Mouse (Mus musculus) forebrain, postnatal 0 days (tissue): ENCODE data around the gene Hectd4. TPM values are rescaled to one million over a fixed set of nuclear protein-coding genes. Genes with fewer than 3 reads are reported as not detected.
"Not testable (repeated sequence)": the region's sequence is repeated elsewhere in the genome, so short reads cannot be mapped to it uniquely, and the experiment has no call there.

Source experiments
- ATAC-seq: fragments of 200-750 bp; cut with Nextera tagmentation; 2 replicates; pipeline ENCODE4 v1.8.0; 2017; ENCODE audit warnings: mild to moderate bottlenecking, moderate library complexity
- DNase-seq: peaks from one replicate; pipeline ENCODE4 v3.0.0-alpha.2; 2015
- H3K27ac ChIP-seq: fragments of 300-500 bp; sonication (generic); 2 replicates; pipeline ENCODE4 v1.5.1; 2014; ENCODE audit warnings: low read depth, mild to moderate bottlenecking, antibody characterized with exemption, low read length, moderate library complexity, mixed read lengths
- H3K27me3 ChIP-seq: fragments of 300-500 bp; sonication (generic); 2 replicates; pipeline ENCODE4 v1.6.1; 2014; ENCODE audit warnings: mild to moderate bottlenecking, low read length, mixed read lengths; ENCODE audit not compliant: insufficient read depth
- H3K36me3 ChIP-seq: fragments of 300-500 bp; sonication (generic); 2 replicates; pipeline ENCODE4 v1.6.1; 2014; ENCODE audit warnings: mild to moderate bottlenecking, moderate library complexity; ENCODE audit not compliant: insufficient read depth
- H3K4me1 ChIP-seq: fragments of 300-500 bp; sonication (generic); 2 replicates; pipeline ENCODE4 v1.6.1; 2014; ENCODE audit warnings: antibody characterized with exemption; ENCODE audit not compliant: insufficient read depth
- H3K4me2 ChIP-seq: fragments of 300-500 bp; sonication (generic); 2 replicates; pipeline ENCODE4 v1.6.1; 2014; ENCODE audit warnings: low read depth, mild to moderate bottlenecking, moderate library complexity
- H3K4me3 ChIP-seq: fragments of 300-500 bp; sonication (generic); 2 replicates; pipeline ENCODE4 v1.5.1; 2014; ENCODE audit warnings: low read depth, low read length, mixed read lengths
- H3K9ac ChIP-seq: fragments of 300-500 bp; sonication (generic); 2 replicates; pipeline ENCODE4 v1.6.1; 2014; ENCODE audit warnings: mild to moderate bottlenecking
- H3K9me3 ChIP-seq: fragments of 300-500 bp; sonication (generic); 2 replicates; pipeline ENCODE4 v1.6.1; 2016; ENCODE audit warnings: low read length
- CTCF ChIP-seq: sonication (generic); IDR thresholded peaks from 2 replicates; pipeline ENCODE4 v1.5.1; 2016; ENCODE audit warnings: antibody characterized with exemption, control low read depth, low read depth
- WGBS: fragments of 180-500 bp; shearing (Covaris S2); extraction: QIAGEN DNeasy Blood & Tissue Kit; methylation state at CpG from one replicate; pipeline ENCODE4 v1.1.7; 2014; 5-methylcytosine and 5-hydroxymethylcytosine counted together
- polyA plus RNA-seq: library from polyadenylated mRNA; unstranded; fragments of >200 nt; fragmentation: Nextera tagmentation; extraction: Ambion mirVana; gene quantifications from 2 replicates; pipeline ENCODE4 v1.2.1, GENCODE M21; 2015
- total RNA-seq: library from RNA; depleted of rRNA; stranded (reverse); fragments of >200 nt; gene quantifications from 2 replicates; pipeline ENCODE4 v1.2.3, GENCODE M21; 2014

The Hectd4 gene
- total and polyA plus RNA-seq, 2 experiments from 2014 or later: 14.0 to 107 TPM

- Histone ChIP-seq H3K27me3 (peaks cover 4% of the 10 kb centered on the region; the same call in 1 of the 2 replicates), H3K4me2 (no peak overlapping the region), H3K36me3 (no peaks in the 10 kb centered on the region), H3K4me3 (no peak overlapping the region), H3K9ac (no peak overlapping the region), H3K4me1 (no peaks in the 10 kb centered on the region; the same call in 1 of the 2 replicates), H3K9me3 (no peaks in the 10 kb centered on the region), H3K27ac (no peak overlapping the region)
- no peak for TF ChIP-seq CTCF
- no peak for DNase-seq
- 56% methylated on average over 5 of the region's 5 CpGs for WGBS
- no peak for ATAC-seq
Observed at GRCm38 (mm10) chr5:121196764-121197163, 23.3 kb upstream of the Hectd4 start.

GRCm38 (mm10) chr5:121197337-121197736 is 22.7 kb upstream of the Hectd4 start:
- Histone ChIP-seq H3K27ac (no peak overlapping the region), H3K36me3 (no peaks in the 10 kb centered on the region), H3K4me1 (no peaks in the 10 kb centered on the region), H3K27me3 (peaks cover 4% of the 10 kb centered on the region; the same call in 1 of the 2 replicates), H3K9ac (no peak overlapping the region), H3K4me2 (no peak overlapping the region), H3K4me3 (no peak overlapping the region), H3K9me3 (no peaks in the 10 kb centered on the region)
- ATAC-seq: no peak
- no peak for TF ChIP-seq CTCF
- no peak for DNase-seq
- 78% methylated on average over 2 of the region's 2 CpGs for WGBS

- Histone ChIP-seq H3K9me3 (no peaks in the 10 kb centered on the region), H3K27ac (no peak overlapping the region), H3K4me1 (no peaks in the 10 kb centered on the region), H3K4me3 (no peak overlapping the region), H3K36me3 (no peaks in the 10 kb centered on the region), H3K27me3 (peaks cover 4% of the 10 kb centered on the region; the same call in 1 of the 2 replicates), H3K4me2 (no peak overlapping the region), H3K9ac (no peak overlapping the region)
- DNase-seq (no peak), ATAC-seq (no peak)
- 90% methylated on average over 5 of the region's 5 CpGs for WGBS
- no peak for TF ChIP-seq CTCF
Observed at GRCm38 (mm10) chr5:121198376-121198775, 21.6 kb upstream of the Hectd4 start.

- no peak overlapping the region for H3K27ac ChIP-seq
- H3K4me3 ChIP-seq: no peak overlapping the region
- no peak overlapping the region for H3K4me2 ChIP-seq
- 0 out of 2 replicates have a peak, but pooled peaks cover 2% of the 10 kb centered on the region for H3K4me1 ChIP-seq
- 46% methylated on average over 3 of the region's 3 CpGs for WGBS
- H3K27me3 ChIP-seq: peaks cover 2% of the 10 kb centered on the region; the same call in 1 of the 2 replicates
- DNase-seq (peak; percentile 58), ATAC-seq (no peak)
- no peak overlapping the region for H3K9ac ChIP-seq
- H3K9me3 ChIP-seq: no peaks in the 10 kb centered on the region
- TF ChIP-seq CTCF: peak; percentile 65
- peaks cover 10% of the 10 kb centered on the region for H3K36me3 ChIP-seq
Observed at GRCm38 (mm10) chr5:121201739-121202138, 18.3 kb upstream of the Hectd4 start.

- WGBS: 76% methylated on average over 1 of the region's 1 CpGs
- no peak for TF ChIP-seq CTCF
- H3K4me3 ChIP-seq: no peak overlapping the region
- DNase-seq: no peak
- no peak overlapping the region for H3K4me2 ChIP-seq
- no peak for ATAC-seq
- H3K4me1 ChIP-seq: 0 out of 2 replicates have a peak, but pooled peaks cover 2% of the 10 kb centered on the region
- peaks cover 18% of the 10 kb centered on the region for H3K36me3 ChIP-seq
- no peak overlapping the region for H3K27ac ChIP-seq
- no peaks in the 10 kb centered on the region for H3K9me3 ChIP-seq
- no peak overlapping the region for H3K9ac ChIP-seq
- H3K27me3 ChIP-seq: no peaks in the 10 kb centered on the region
Observed at GRCm38 (mm10) chr5:121202467-121202866, 17.6 kb upstream of the Hectd4 start.

- peak; percentile 90 for DNase-seq
- Histone ChIP-seq H3K4me2 (peak within 1 kb of the TSS; percentile 77), H3K36me3 (peaks cover 31% of the 10 kb centered on the region), H3K9me3 (no peaks in the 10 kb centered on the region), H3K9ac (peak within 1 kb of the TSS; percentile 90), H3K27ac (peak within 1 kb of the TSS; percentile 83), H3K27me3 (no peaks in the 10 kb centered on the region), H3K4me1 (0 out of 2 replicates have a peak, but pooled peaks cover 2% of the 10 kb centered on the region), H3K4me3 (peak within 1 kb of the TSS; percentile 78)
- 1% methylated on average over 52 of the region's 52 CpGs for WGBS
- TF ChIP-seq CTCF: no peak
- ATAC-seq: peak; percentile 97
Observed at GRCm38 (mm10) chr5:121204132-121205089, 15.6 kb upstream of the Hectd4 start, which contains the start of gene Rpl6. TSS of gene Rpl6 (plus strand) at chr5:121204481.

GRCm38 (mm10) chr5:121205537-121206130 is 14.4 kb upstream of the Hectd4 start:
- not testable (repeated sequence) for H3K9me3 ChIP-seq, ATAC-seq, DNase-seq, H3K4me1 ChIP-seq, H3K27ac ChIP-seq, H3K27me3 ChIP-seq
- Histone ChIP-seq H3K4me2 (peak overlapping the region; percentile 77), H3K9ac (peak overlapping the region; percentile 18; the same call in 1 of the 2 replicates), H3K4me3 (peak overlapping the region; percentile 78; the same call in 1 of the 2 replicates), H3K36me3 (peaks cover 43% of the 10 kb centered on the region)
- WGBS: 79% methylated on average over 8 of the region's 10 CpGs
